Mouse (Mus musculus) midbrain, embryonic 11.5 days (tissue): ENCODE data around the gene Ankrd9. TPM values are rescaled to one million over a fixed set of nuclear protein-coding genes. Genes with fewer than 3 reads are reported as not detected.

Experiments
- ATAC-seq: fragments of 200-750 bp; cut with Nextera tagmentation; 2 replicates; pipeline ENCODE4 v1.8.0; 2017; ENCODE audit warnings: moderate TSS enrichment, moderate library complexity; ENCODE audit not compliant: low FRiP score
- DNase-seq: peaks from one replicate; pipeline ENCODE4 v3.0.0; 2015; ENCODE audit warnings: low spot score; ENCODE audit errors: missing footprints
- H3K27ac ChIP-seq: fragments of 300-500 bp; sonication (generic); 2 replicates; pipeline ENCODE4 v1.5.1; 2014; ENCODE audit warnings: low read depth, low read length
- H3K27me3 ChIP-seq: fragments of 300-500 bp; sonication (generic); 2 replicates; pipeline ENCODE4 v1.6.1; 2014; ENCODE audit warnings: mild to moderate bottlenecking, low read length, moderate library complexity, mixed read lengths; ENCODE audit not compliant: control insufficient read depth, insufficient read depth
- H3K36me3 ChIP-seq: fragments of 300-500 bp; sonication (generic); 2 replicates; pipeline ENCODE4 v1.6.1; 2014; ENCODE audit warnings: mild to moderate bottlenecking, low read length, moderate library complexity, mixed read lengths; ENCODE audit not compliant: control insufficient read depth, insufficient read depth
- H3K4me1 ChIP-seq: fragments of 300-500 bp; sonication (generic); 2 replicates; pipeline ENCODE4 v1.6.1; 2014; ENCODE audit warnings: low read length; ENCODE audit not compliant: control insufficient read depth, insufficient read depth
- H3K4me2 ChIP-seq: fragments of 300-500 bp; sonication (generic); 2 replicates; pipeline ENCODE4 v1.6.1; 2014; ENCODE audit warnings: mild to moderate bottlenecking, moderate library complexity
- H3K4me3 ChIP-seq: fragments of 300-500 bp; sonication (generic); 2 replicates; pipeline ENCODE4 v1.5.1; 2014; ENCODE audit warnings: low read depth, low read length
- H3K9ac ChIP-seq: fragments of 300-500 bp; sonication (generic); 2 replicates; pipeline ENCODE4 v1.6.1; 2014; ENCODE audit warnings: low read length
- H3K9me3 ChIP-seq: fragments of 300-500 bp; sonication (generic); 2 replicates; pipeline ENCODE4 v1.6.1; 2016; ENCODE audit warnings: low read length; ENCODE audit not compliant: control insufficient read depth
- WGBS: fragments of 180-500 bp; shearing (Covaris S2); extraction: QIAGEN DNeasy Blood & Tissue Kit; methylation state at CpG from one replicate; pipeline ENCODE4 v1.1.7; 2014; 5-methylcytosine and 5-hydroxymethylcytosine counted together
- polyA plus RNA-seq: library from polyadenylated mRNA; unstranded; fragments of >200 nt; fragmentation: Nextera tagmentation; extraction: Ambion mirVana; gene quantifications from 2 replicates; pipeline ENCODE4 v1.2.1, GENCODE M21; 2014

Ankrd9 gene
- polyA plus RNA-seq, 1 experiment from 2014 or later, result 11.8 TPM

- H3K27me3 ChIP-seq, result no peaks in the 10 kb centered on the region
- ATAC-seq (no peak), DNase-seq (no peak)
- no peak overlapping the region for H3K9ac ChIP-seq
- 82% methylated on average over 7 of the region's 7 CpGs for WGBS
- no peak overlapping the region for H3K4me3 ChIP-seq
- H3K9me3 ChIP-seq, result no peaks in the 10 kb centered on the region
- H3K36me3 ChIP-seq, result no peaks in the 10 kb centered on the region; the same call in 1 of the 2 replicates
- no peak overlapping the region for H3K4me2 ChIP-seq
- H3K4me1 ChIP-seq, result no peaks in the 10 kb centered on the region
- no peak overlapping the region for H3K27ac ChIP-seq
These were observed 32.6 kb downstream of the Ankrd9 start for GRCm38 (mm10) chr12:110946216-110946615.

GRCm38 (mm10) chr12:110940869-110941268 is 38.0 kb downstream of the Ankrd9 start:
- 93% methylated on average over 3 of the region's 3 CpGs for WGBS
- no peaks in the 10 kb centered on the region for H3K9me3 ChIP-seq
- H3K36me3 ChIP-seq, result peaks cover 3% of the 10 kb centered on the region
- H3K9ac ChIP-seq, result no peak overlapping the region
- ATAC-seq (no peak), DNase-seq (no peak)
- no peak overlapping the region for H3K27ac ChIP-seq
- H3K27me3 ChIP-seq, result no peaks in the 10 kb centered on the region
- no peaks in the 10 kb centered on the region for H3K4me1 ChIP-seq
- no peak overlapping the region for H3K4me3 ChIP-seq
- H3K4me2 ChIP-seq, result no peak overlapping the region

GRCm38 (mm10) chr12:110939385-110939784 is 39.5 kb downstream of the Ankrd9 start:
- WGBS, result 98% methylated on average over 5 of the region's 5 CpGs
- Histone ChIP-seq H3K9ac (no peak overlapping the region), H3K9me3 (no peaks in the 10 kb centered on the region), H3K4me1 (no peaks in the 10 kb centered on the region), H3K27me3 (no peaks in the 10 kb centered on the region), H3K4me2 (no peak overlapping the region), H3K27ac (no peak overlapping the region), H3K36me3 (peaks cover 3% of the 10 kb centered on the region), H3K4me3 (no peak overlapping the region)
- DNase-seq (no peak), ATAC-seq (no peak)

GRCm38 (mm10) chr12:110937496-110937895 is 41.3 kb downstream of the Ankrd9 start:
- ATAC-seq (no peak), DNase-seq (no peak)
- no peaks in the 10 kb centered on the region for H3K9me3 ChIP-seq
- H3K4me3 ChIP-seq, result no peak overlapping the region
- H3K9ac ChIP-seq, result no peak overlapping the region
- no peak overlapping the region for H3K27ac ChIP-seq
- 93% methylated on average over 5 of the region's 5 CpGs for WGBS
- no peaks in the 10 kb centered on the region for H3K4me1 ChIP-seq
- H3K4me2 ChIP-seq, result no peak overlapping the region
- H3K36me3 ChIP-seq, result peaks cover 10% of the 10 kb centered on the region
- H3K27me3 ChIP-seq, result no peaks in the 10 kb centered on the region

- H3K27ac ChIP-seq, result no peak overlapping the region
- H3K4me1 ChIP-seq, result no peaks in the 10 kb centered on the region
- H3K9me3 ChIP-seq, result no peaks in the 10 kb centered on the region
- no peak overlapping the region for H3K9ac ChIP-seq
- DNase-seq, result peak; percentile 94
- H3K27me3 ChIP-seq, result no peaks in the 10 kb centered on the region
- no peak overlapping the region for H3K4me2 ChIP-seq
- peaks cover 10% of the 10 kb centered on the region for H3K36me3 ChIP-seq
- WGBS, result 65% methylated on average over 9 of the region's 9 CpGs
- no peak overlapping the region for H3K4me3 ChIP-seq
- peak; percentile 82 for ATAC-seq
These were observed 42.7 kb downstream of the Ankrd9 start for GRCm38 (mm10) chr12:110935983-110936620.

GRCm38 (mm10) chr12:110932820-110933219 is 46.0 kb downstream of the Ankrd9 start:
- Histone ChIP-seq H3K9me3 (no peaks in the 10 kb centered on the region), H3K4me1 (no peaks in the 10 kb centered on the region), H3K9ac (no peak overlapping the region), H3K27ac (no peak overlapping the region), H3K36me3 (peaks cover 7% of the 10 kb centered on the region), H3K4me2 (no peak overlapping the region), H3K4me3 (no peak overlapping the region), H3K27me3 (no peaks in the 10 kb centered on the region)
- WGBS, result 77% methylated on average over 5 of the region's 5 CpGs
- DNase-seq (no peak), ATAC-seq (no peak)

Other genes starting within 250 kb of the Ankrd9 start
- gene Wdr20, start 241.1 kb downstream of the Ankrd9 start, polyA plus RNA-seq, result 22.9 and 24.7 TPM in 2 replicates
- gene Mok, start 138.1 kb downstream of the Ankrd9 start, polyA plus RNA-seq, result 11.1 and 11.8 TPM in 2 replicates
- 1.4 and 1.8 TPM in 2 replicates for gene Zfp839, start 128.8 kb downstream of the Ankrd9 start, polyA plus RNA-seq
- 77.4 and 83.2 TPM in 2 replicates for gene Cinp, start 89.9 kb downstream of the Ankrd9 start, polyA plus RNA-seq
- 4.1 and 4.2 TPM in 2 replicates for gene Tecpr2, start 89.8 kb downstream of the Ankrd9 start, polyA plus RNA-seq
- gene Rcor1, start 60.3 kb upstream of the Ankrd9 start, polyA plus RNA-seq, result 10.4 and 12.1 TPM in 2 replicates
- 11.6 and 14.0 TPM in 2 replicates for gene Traf3, start 187.3 kb upstream of the Ankrd9 start, polyA plus RNA-seq
- not detected in 2 replicates for gene 4930595D18Rik, start 205.5 kb upstream of the Ankrd9 start, polyA plus RNA-seq